Mouse (Mus musculus) limb, embryonic 10.5 days (tissue): Measurements from ENCODE around the gene Kif13a. TPM values are rescaled to one million over a fixed set of nuclear protein-coding genes. Genes with fewer than 3 reads are reported as not detected.

ENCODE experiments used
- DNase-seq: peaks from one replicate; pipeline ENCODE4 v3.0.0-alpha.2; 2017; ENCODE audit warnings: low spot score
- H3K27ac ChIP-seq: fragments of 300-500 bp; sonication (generic); 2 replicates; pipeline ENCODE4 v1.5.1; 2016; ENCODE audit warnings: mild to moderate bottlenecking
- H3K27me3 ChIP-seq: fragments of 300-500 bp; sonication (generic); 2 replicates; pipeline ENCODE4 v1.6.1; 2016; ENCODE audit warnings: low read depth, mild to moderate bottlenecking; ENCODE audit not compliant: poor library complexity, severe bottlenecking
- H3K36me3 ChIP-seq: fragments of 300-500 bp; sonication (generic); 2 replicates; pipeline ENCODE4 v1.6.1; 2016; ENCODE audit warnings: mild to moderate bottlenecking, moderate library complexity
- H3K4me1 ChIP-seq: fragments of 300-500 bp; sonication (generic); 2 replicates; pipeline ENCODE4 v1.6.1; 2016
- H3K4me3 ChIP-seq: fragments of 300-500 bp; sonication (generic); 2 replicates; pipeline ENCODE4 v1.5.1; 2016; ENCODE audit warnings: mild to moderate bottlenecking, moderate library complexity
- H3K9me3 ChIP-seq: fragments of 300-500 bp; sonication (generic); replicated peaks from 2 replicates; pipeline ENCODE4 v1.6.1; 2016; ENCODE audit warnings: mild to moderate bottlenecking
- WGBS: fragments of 180-500 bp; shearing (Covaris S2); methylation state at CpG from one replicate; pipeline ENCODE4 v1.1.7; 2016; 5-methylcytosine and 5-hydroxymethylcytosine counted together
- polyA plus RNA-seq: library from polyadenylated mRNA; unstranded; fragments of >200 nt; fragmentation: Nextera tagmentation; extraction: Ambion mirVana; gene quantifications from 2 replicates; pipeline ENCODE4 v1.2.1, GENCODE M21; 2016

Gene Kif13a
- polyA plus RNA-seq, 1 experiment from 2014 or later, result 13.6 TPM

GRCm38 (mm10) chr13:46863169-46863748 lies 66.4 kb downstream of the Kif13a start:
- DNase-seq, result no peak
- Histone ChIP-seq H3K9me3 (no peaks in the 10 kb centered on the region), H3K4me3 (no peak overlapping the region), H3K36me3 (no peaks in the 10 kb centered on the region), H3K27me3 (no peaks in the 10 kb centered on the region), H3K27ac (no peak overlapping the region), H3K4me1 (no peaks in the 10 kb centered on the region)
- 93% methylated on average over 3 of the region's 3 CpGs for WGBS

GRCm38 (mm10) chr13:46859876-46860275 lies 69.8 kb downstream of the Kif13a start:
- H3K27ac ChIP-seq, result no peak overlapping the region
- DNase-seq, result no peak
- H3K9me3 ChIP-seq, result no peaks in the 10 kb centered on the region
- 85% methylated on average over 2 of the region's 2 CpGs for WGBS
- no peaks in the 10 kb centered on the region for H3K27me3 ChIP-seq
- no peak overlapping the region for H3K4me3 ChIP-seq
- no peaks in the 10 kb centered on the region for H3K36me3 ChIP-seq
- peaks cover 12% of the 10 kb centered on the region for H3K4me1 ChIP-seq

- H3K27ac ChIP-seq, result no peak overlapping the region
- WGBS, result 95% methylated on average over 2 of the region's 2 CpGs
- no peak overlapping the region for H3K4me3 ChIP-seq
- no peaks in the 10 kb centered on the region for H3K9me3 ChIP-seq
- H3K36me3 ChIP-seq, result no peaks in the 10 kb centered on the region
- H3K27me3 ChIP-seq, result no peaks in the 10 kb centered on the region
- H3K4me1 ChIP-seq, result peaks cover 12% of the 10 kb centered on the region
- no peak for DNase-seq
These were observed 70.5 kb downstream of the Kif13a start for GRCm38 (mm10) chr13:46859173-46859572.

GRCm38 (mm10) chr13:46858835-46859152 lies 70.9 kb downstream of the Kif13a start:
- no peak overlapping the region for H3K27ac ChIP-seq
- no peak for DNase-seq
- H3K4me3 ChIP-seq, result no peak overlapping the region
- H3K27me3 ChIP-seq, result no peaks in the 10 kb centered on the region
- H3K4me1 ChIP-seq, result peaks cover 12% of the 10 kb centered on the region
- 94% methylated on average over 8 of the region's 8 CpGs for WGBS
- H3K36me3 ChIP-seq, result no peaks in the 10 kb centered on the region
- H3K9me3 ChIP-seq, result no peaks in the 10 kb centered on the region

- H3K4me1 ChIP-seq, result peaks cover 12% of the 10 kb centered on the region
- H3K27ac ChIP-seq, result no peak overlapping the region
- H3K27me3 ChIP-seq, result no peaks in the 10 kb centered on the region
- DNase-seq, result no peak
- H3K36me3 ChIP-seq, result no peaks in the 10 kb centered on the region
- WGBS, result 97% methylated on average over 8 of the region's 8 CpGs
- no peaks in the 10 kb centered on the region for H3K9me3 ChIP-seq
- H3K4me3 ChIP-seq, result no peak overlapping the region
These were observed 71.4 kb downstream of the Kif13a start for GRCm38 (mm10) chr13:46858143-46858834.

- Histone ChIP-seq H3K27me3 (no peaks in the 10 kb centered on the region), H3K36me3 (no peaks in the 10 kb centered on the region), H3K4me3 (no peak overlapping the region), H3K27ac (no peak overlapping the region), H3K4me1 (peaks cover 12% of the 10 kb centered on the region), H3K9me3 (no peaks in the 10 kb centered on the region)
- WGBS, result 90% methylated on average over 5 of the region's 5 CpGs
- no peak for DNase-seq
These were observed 75.2 kb downstream of the Kif13a start for GRCm38 (mm10) chr13:46854456-46854855.

- Histone ChIP-seq H3K27ac (no peak overlapping the region), H3K9me3 (no peaks in the 10 kb centered on the region), H3K36me3 (no peaks in the 10 kb centered on the region), H3K4me3 (no peak overlapping the region), H3K4me1 (peaks cover 12% of the 10 kb centered on the region), H3K27me3 (no peaks in the 10 kb centered on the region)
- DNase-seq, result no peak
- WGBS, result 96% methylated on average over 4 of the region's 4 CpGs
These were observed 77.2 kb downstream of the Kif13a start for GRCm38 (mm10) chr13:46852470-46852869.

GRCm38 (mm10) chr13:46845456-46845855 lies 84.2 kb downstream of the Kif13a start:
- 77% methylated on average over 9 of the region's 9 CpGs for WGBS

GRCm38 (mm10) chr13:46844561-46845235 lies 85.0 kb downstream of the Kif13a start:
- Histone ChIP-seq H3K36me3 (no peaks in the 10 kb centered on the region), H3K27ac (no peak overlapping the region), H3K4me3 (no peak overlapping the region), H3K27me3 (no peaks in the 10 kb centered on the region), H3K4me1 (no peaks in the 10 kb centered on the region), H3K9me3 (no peaks in the 10 kb centered on the region)
- WGBS, result 87% methylated on average over 12 of the region's 12 CpGs
- no peak for DNase-seq

More at GRCm38 (mm10) chr13:46845456-46845855, 84.2 kb downstream of the Kif13a start:
- no peaks in the 10 kb centered on the region for H3K27me3 ChIP-seq
- H3K4me3 ChIP-seq, result no peak overlapping the region
- no peaks in the 10 kb centered on the region for H3K9me3 ChIP-seq
- no peaks in the 10 kb centered on the region for H3K36me3 ChIP-seq
- H3K27ac ChIP-seq, result no peak overlapping the region
- no peak for DNase-seq
- no peaks in the 10 kb centered on the region for H3K4me1 ChIP-seq

- 87% methylated on average over 3 of the region's 3 CpGs for WGBS
- Histone ChIP-seq H3K9me3 (no peaks in the 10 kb centered on the region), H3K27ac (no peak overlapping the region), H3K4me3 (no peak overlapping the region), H3K4me1 (no peaks in the 10 kb centered on the region), H3K36me3 (no peaks in the 10 kb centered on the region), H3K27me3 (no peaks in the 10 kb centered on the region)
- DNase-seq, result no peak
These were observed 86.0 kb downstream of the Kif13a start for GRCm38 (mm10) chr13:46843646-46844045.

GRCm38 (mm10) chr13:46842185-46842584 lies 87.5 kb downstream of the Kif13a start:
- Histone ChIP-seq H3K27me3 (no peaks in the 10 kb centered on the region), H3K4me3 (no peak overlapping the region), H3K4me1 (no peaks in the 10 kb centered on the region), H3K27ac (no peak overlapping the region), H3K9me3 (no peaks in the 10 kb centered on the region), H3K36me3 (no peaks in the 10 kb centered on the region)
- DNase-seq, result no peak
- WGBS, result 82% methylated on average over 8 of the region's 8 CpGs

GRCm38 (mm10) chr13:46841668-46842067 lies 88.0 kb downstream of the Kif13a start:
- Histone ChIP-seq H3K9me3 (no peaks in the 10 kb centered on the region), H3K4me3 (no peak overlapping the region)

GRCm38 (mm10) chr13:46840676-46841075 lies 89.0 kb downstream of the Kif13a start:
- Histone ChIP-seq H3K4me3 (no peak overlapping the region), H3K27ac (no peak overlapping the region), H3K36me3 (peaks cover 1% of the 10 kb centered on the region; the same call in 1 of the 2 replicates), H3K27me3 (no peaks in the 10 kb centered on the region), H3K9me3 (no peaks in the 10 kb centered on the region), H3K4me1 (no peaks in the 10 kb centered on the region)
- no peak for DNase-seq
- WGBS, result 91% methylated on average over 13 of the region's 13 CpGs

More at GRCm38 (mm10) chr13:46841668-46842067, 88.0 kb downstream of the Kif13a start:
- Histone ChIP-seq H3K27ac (no peak overlapping the region), H3K36me3 (no peaks in the 10 kb centered on the region), H3K4me1 (no peaks in the 10 kb centered on the region), H3K27me3 (no peaks in the 10 kb centered on the region)
- WGBS, result 86% methylated on average over 3 of the region's 3 CpGs
- DNase-seq, result no peak
